Mouse (Mus musculus) hindbrain, embryonic 13.5 days (tissue): Measurements from ENCODE around the gene Adamts13. TPM values are rescaled to one million over a fixed set of nuclear protein-coding genes. Genes with fewer than 3 reads are reported as not detected.

Experiments used
- ATAC-seq: fragments of 200-750 bp; cut with Nextera tagmentation; 2 replicates; pipeline ENCODE4 v1.8.0; 2017; ENCODE audit warnings: moderate TSS enrichment; ENCODE audit not compliant: low FRiP score
- H3K27ac ChIP-seq: fragments of 300-500 bp; sonication (generic); 2 replicates; pipeline ENCODE4 v1.5.1; 2015; ENCODE audit warnings: inconsistent platforms, mild to moderate bottlenecking, moderate library complexity
- H3K27me3 ChIP-seq: fragments of 300-500 bp; sonication (generic); 2 replicates; pipeline ENCODE4 v1.6.1; 2015; ENCODE audit warnings: mild to moderate bottlenecking, inconsistent platforms
- H3K36me3 ChIP-seq: fragments of 300-500 bp; sonication (generic); 2 replicates; pipeline ENCODE4 v1.6.1; 2015; ENCODE audit warnings: mild to moderate bottlenecking, inconsistent platforms
- H3K4me1 ChIP-seq: fragments of 300-500 bp; sonication (generic); replicated peaks from 2 replicates; pipeline ENCODE4 v1.6.1; 2015; ENCODE audit warnings: inconsistent platforms
- H3K4me2 ChIP-seq: fragments of 300-500 bp; sonication (generic); 2 replicates; pipeline ENCODE4 v1.6.1; 2015; ENCODE audit warnings: inconsistent platforms, mild to moderate bottlenecking, moderate library complexity
- H3K4me3 ChIP-seq: fragments of 300-500 bp; sonication (generic); 2 replicates; pipeline ENCODE4 v1.5.1; 2015; ENCODE audit warnings: mild to moderate bottlenecking, inconsistent platforms
- H3K9ac ChIP-seq: fragments of 300-500 bp; sonication (generic); 2 replicates; pipeline ENCODE4 v1.6.1; 2015; ENCODE audit warnings: mild to moderate bottlenecking, inconsistent platforms
- H3K9me3 ChIP-seq: fragments of 300-500 bp; sonication (generic); 2 replicates; pipeline ENCODE4 v1.6.1; 2016; ENCODE audit warnings: inconsistent platforms
- WGBS: fragments of 180-500 bp; shearing (Covaris S2); methylation state at CpG from one replicate; pipeline ENCODE4 v1.1.7; 2015; 5-methylcytosine and 5-hydroxymethylcytosine counted together
- polyA plus RNA-seq: library from polyadenylated mRNA; unstranded; fragments of >200 nt; fragmentation: Nextera tagmentation; extraction: Ambion mirVana; gene quantifications from 2 replicates; pipeline ENCODE4 v1.2.1, GENCODE M21; 2015

The Adamts13 gene
- polyA plus RNA-seq, 1 experiment from 2014 or later, result 0.31 TPM

- Histone ChIP-seq H3K4me3 (no peak overlapping the region), H3K27ac (no peak overlapping the region), H3K4me2 (no peak overlapping the region), H3K4me1 (no peaks in the 10 kb centered on the region), H3K9me3 (no peaks in the 10 kb centered on the region), H3K27me3 (peaks cover 16% of the 10 kb centered on the region), H3K9ac (no peak overlapping the region), H3K36me3 (no peaks in the 10 kb centered on the region)
- 69% methylated on average over 4 of the region's 4 CpGs for WGBS
- ATAC-seq, result no peak
Measured at GRCm38 (mm10) chr2:27044166-27044565, 71.0 kb downstream of the Adamts13 start.

- Histone ChIP-seq H3K4me1 (no peaks in the 10 kb centered on the region), H3K4me3 (no peak overlapping the region), H3K27ac (no peak overlapping the region), H3K27me3 (peaks cover 12% of the 10 kb centered on the region; the same call in 1 of the 2 replicates), H3K9me3 (no peaks in the 10 kb centered on the region), H3K9ac (no peak overlapping the region), H3K4me2 (no peak overlapping the region), H3K36me3 (no peaks in the 10 kb centered on the region)
- no peak for ATAC-seq
- WGBS, result 76% methylated on average over 3 of the region's 3 CpGs
Measured at GRCm38 (mm10) chr2:27044641-27045040, 71.4 kb downstream of the Adamts13 start.

DNA sequence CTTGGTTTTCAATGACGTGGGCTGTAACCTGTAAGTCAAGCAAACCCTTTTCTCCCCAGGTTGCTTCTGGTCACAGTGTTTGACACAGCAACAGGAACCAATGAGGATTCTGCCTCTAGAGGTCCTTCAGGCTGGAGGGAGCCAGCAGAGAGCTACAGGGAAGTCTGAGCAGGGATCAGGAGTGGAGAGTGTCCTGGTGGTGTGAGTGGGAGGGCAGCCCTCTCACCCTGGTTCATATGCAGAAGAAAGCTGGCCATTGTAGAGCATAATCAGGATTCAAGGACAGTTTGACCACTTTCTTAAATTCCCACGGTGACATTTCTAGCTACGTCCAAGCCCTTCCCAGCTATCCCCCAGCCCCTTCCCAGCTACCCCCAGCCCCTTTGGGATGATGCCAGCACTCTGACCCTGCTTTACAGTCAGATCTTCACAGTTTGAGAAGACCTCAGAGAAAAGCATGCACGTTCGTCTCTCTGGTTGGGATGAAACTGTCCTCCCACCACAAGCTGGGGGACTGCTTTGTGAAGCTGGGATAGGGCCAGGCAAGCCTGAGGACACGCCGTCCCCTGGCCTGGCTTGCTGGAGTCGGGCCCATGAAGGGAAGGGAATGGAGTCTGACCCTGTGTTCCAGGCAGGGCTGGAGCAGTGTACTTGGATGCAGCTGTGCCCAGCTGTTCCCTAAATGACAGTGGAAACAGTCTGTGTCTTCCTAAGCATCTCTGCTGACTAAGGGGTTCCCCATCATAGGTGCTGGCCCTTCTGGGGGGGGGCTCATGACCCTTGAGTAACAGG, 73.0 kb downstream of the Adamts13 start:
- Histone ChIP-seq H3K4me1 (no peaks in the 10 kb centered on the region), H3K27ac (no peak overlapping the region), H3K4me2 (no peak overlapping the region), H3K9me3 (no peaks in the 10 kb centered on the region), H3K27me3 (peaks cover 7% of the 10 kb centered on the region; the same call in 1 of the 2 replicates), H3K9ac (no peak overlapping the region), H3K4me3 (no peak overlapping the region), H3K36me3 (no peaks in the 10 kb centered on the region)
- WGBS, result 70% methylated on average over 8 of the region's 8 CpGs
- ATAC-seq, result no peak

GRCm38 (mm10) chr2:27049408-27049807, 76.2 kb downstream of the Adamts13 start:
- ATAC-seq, result no peak
- Histone ChIP-seq H3K9ac (no peak overlapping the region), H3K4me1 (no peaks in the 10 kb centered on the region), H3K36me3 (no peaks in the 10 kb centered on the region), H3K27me3 (peaks cover 4% of the 10 kb centered on the region; the same call in 1 of the 2 replicates), H3K4me3 (no peak overlapping the region), H3K4me2 (no peak overlapping the region), H3K27ac (no peak overlapping the region), H3K9me3 (no peaks in the 10 kb centered on the region)
- 40% methylated on average over 6 of the region's 6 CpGs for WGBS

- Histone ChIP-seq H3K9me3 (no peaks in the 10 kb centered on the region), H3K27me3 (no peaks in the 10 kb centered on the region), H3K4me1 (no peaks in the 10 kb centered on the region; the same call in 1 of the 2 replicates), H3K4me3 (no peak overlapping the region), H3K36me3 (no peaks in the 10 kb centered on the region), H3K27ac (no peak overlapping the region), H3K9ac (no peak overlapping the region; the same call in 1 of the 2 replicates), H3K4me2 (no peak overlapping the region)
- no peak for ATAC-seq
- 60% methylated on average over 4 of the region's 4 CpGs for WGBS
Measured at GRCm38 (mm10) chr2:27058251-27058650, 85.0 kb downstream of the Adamts13 start.

GRCm38 (mm10) chr2:27058751-27059150, 85.5 kb downstream of the Adamts13 start:
- H3K9me3 ChIP-seq, result no peaks in the 10 kb centered on the region
- H3K9ac ChIP-seq, result no peak overlapping the region
- H3K4me3 ChIP-seq, result no peak overlapping the region
- H3K27ac ChIP-seq, result no peak overlapping the region
- H3K27me3 ChIP-seq, result no peaks in the 10 kb centered on the region
- no peaks in the 10 kb centered on the region for H3K36me3 ChIP-seq
- ATAC-seq, result no peak
- H3K4me2 ChIP-seq, result no peak overlapping the region
- 54% methylated on average over 12 of the region's 12 CpGs for WGBS
- H3K4me1 ChIP-seq, result no peaks in the 10 kb centered on the region; the same call in 1 of the 2 replicates

- no peaks in the 10 kb centered on the region for H3K27me3 ChIP-seq
- H3K4me2 ChIP-seq, result no peak overlapping the region
- WGBS, result 84% methylated on average over 9 of the region's 9 CpGs
- no peaks in the 10 kb centered on the region for H3K36me3 ChIP-seq
- H3K4me1 ChIP-seq, result no peaks in the 10 kb centered on the region; the same call in 1 of the 2 replicates
- ATAC-seq, result no peak
- no peak overlapping the region for H3K4me3 ChIP-seq
- H3K27ac ChIP-seq, result no peak overlapping the region
- H3K9me3 ChIP-seq, result no peaks in the 10 kb centered on the region
- H3K9ac ChIP-seq, result no peak overlapping the region
Measured at GRCm38 (mm10) chr2:27059187-27059586, 86.0 kb downstream of the Adamts13 start.

Other genes starting within 250 kb of the Adamts13 start
- gene Abo, start 108.4 kb upstream of the Adamts13 start, polyA plus RNA-seq, result not detected in 2 replicates
- gene Surf6, start 70.5 kb upstream of the Adamts13 start, polyA plus RNA-seq, result 28.2 and 29.5 TPM in 2 replicates
- 139 and 140 TPM in 2 replicates for gene Med22, start 62.7 kb upstream of the Adamts13 start, polyA plus RNA-seq
- 506 and 509 TPM in 2 replicates for gene Rpl7a, start 62.7 kb upstream of the Adamts13 start, polyA plus RNA-seq
- 55.7 and 56.0 TPM in 2 replicates for gene Surf2, start 57.0 kb upstream of the Adamts13 start, polyA plus RNA-seq
- 77.4 and 85.5 TPM in 2 replicates for gene Surf1, start 56.9 kb upstream of the Adamts13 start, polyA plus RNA-seq
- 113 and 114 TPM in 2 replicates for gene Surf4, start 39.5 kb upstream of the Adamts13 start, polyA plus RNA-seq
- 0.10 and 0.14 TPM in 2 replicates for gene Stkld1, start 39.4 kb upstream of the Adamts13 start, polyA plus RNA-seq
- 33.0 and 35.9 TPM in 2 replicates for gene Rexo4, start 9.0 kb upstream of the Adamts13 start, polyA plus RNA-seq
- 117 and 125 TPM in 2 replicates for gene Cacfd1, start 36.5 kb downstream of the Adamts13 start, polyA plus RNA-seq
- 5.5 and 6.1 TPM in 2 replicates for gene Slc2a6, start 54.6 kb downstream of the Adamts13 start, polyA plus RNA-seq
- 0.56 and 1.1 TPM in 2 replicates for gene Mymk, start 98.8 kb downstream of the Adamts13 start, polyA plus RNA-seq
- gene Adamtsl2, start 106.0 kb downstream of the Adamts13 start, polyA plus RNA-seq, result 7.6 and 8.9 TPM in 2 replicates
- gene Fam163b, start 169.1 kb downstream of the Adamts13 start, polyA plus RNA-seq, result 2.5 and 2.9 TPM in 2 replicates
- 1.9 and 3.1 TPM in 2 replicates for gene Dbh, start 191.8 kb downstream of the Adamts13 start, polyA plus RNA-seq